Mouse (Mus musculus) stomach, embryonic 15.5 days (tissue): ENCODE results near the gene Fzd9. TPM values are rescaled to one million over a fixed set of nuclear protein-coding genes. Genes with fewer than 3 reads are reported as not detected.
"Not testable (repeated sequence)": the region's sequence is repeated elsewhere in the genome, so short reads cannot be mapped to it uniquely, and the experiment has no call there.

Experiments
- ATAC-seq: fragments of 200-750 bp; cut with Nextera tagmentation; 2 replicates; pipeline ENCODE4 v1.8.0; 2017; ENCODE audit warnings: low read depth, moderate number of reproducible peaks, moderate TSS enrichment; ENCODE audit not compliant: insufficient read depth, low FRiP score
- H3K27ac ChIP-seq: fragments of 300-500 bp; sonication (generic); 2 replicates; pipeline ENCODE4 v1.5.1; 2015; ENCODE audit warnings: mild to moderate bottlenecking, inconsistent platforms
- H3K27me3 ChIP-seq: fragments of 300-500 bp; sonication (generic); replicated peaks from 2 replicates; pipeline ENCODE4 v1.6.1; 2015; ENCODE audit warnings: inconsistent platforms
- H3K36me3 ChIP-seq: fragments of 300-500 bp; sonication (generic); 2 replicates; pipeline ENCODE4 v1.6.1; 2015; ENCODE audit warnings: inconsistent platforms
- H3K4me1 ChIP-seq: fragments of 300-500 bp; sonication (generic); 2 replicates; pipeline ENCODE4 v1.6.1; 2015; ENCODE audit warnings: inconsistent platforms
- H3K4me2 ChIP-seq: fragments of 300-500 bp; sonication (generic); 2 replicates; pipeline ENCODE4 v1.6.1; 2015; ENCODE audit warnings: mild to moderate bottlenecking, inconsistent platforms
- H3K4me3 ChIP-seq: fragments of 300-500 bp; sonication (generic); replicated peaks from 2 replicates; pipeline ENCODE4 v1.5.1; 2015; ENCODE audit warnings: inconsistent platforms
- H3K9ac ChIP-seq: fragments of 300-500 bp; sonication (generic); 2 replicates; pipeline ENCODE4 v1.6.1; 2015; ENCODE audit warnings: inconsistent platforms
- H3K9me3 ChIP-seq: fragments of 300-500 bp; sonication (generic); 2 replicates; pipeline ENCODE4 v1.6.1; 2016; ENCODE audit warnings: inconsistent platforms
- WGBS: fragments of 180-500 bp; shearing (Covaris S2); methylation state at CpG from one replicate; pipeline ENCODE4 v1.1.7; 2015; 5-methylcytosine and 5-hydroxymethylcytosine counted together
- polyA plus RNA-seq: library from polyadenylated mRNA; unstranded; fragments of >200 nt; fragmentation: Nextera tagmentation; extraction: Ambion mirVana; gene quantifications from 2 replicates; pipeline ENCODE4 v1.2.1, GENCODE M21; 2015

The Fzd9 gene
- polyA plus RNA-seq, 1 experiment from 2014 or later: 0.90 TPM

DNA sequence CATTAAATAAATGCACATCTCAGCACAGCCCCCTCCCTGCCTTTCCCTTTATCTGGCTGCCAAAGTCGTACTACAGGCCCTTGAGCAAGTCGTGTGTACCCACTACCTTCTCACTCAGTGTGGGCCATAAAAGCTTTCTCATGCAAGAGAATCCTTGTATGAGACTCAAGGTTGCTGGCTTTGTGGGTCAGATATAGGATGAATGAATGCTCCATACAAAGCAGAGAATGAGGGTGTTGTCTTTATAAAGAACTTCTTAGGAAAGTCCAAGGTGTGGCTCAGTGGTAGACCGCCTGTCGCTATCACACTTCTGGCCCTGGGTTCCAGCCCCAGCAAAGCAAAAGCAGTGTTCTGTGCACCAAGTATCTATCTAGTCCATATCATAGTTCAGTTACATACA, 4.5 kb downstream of the Fzd9 start:
- 65% methylated on average over 4 of the region's 4 CpGs for WGBS
- no peak overlapping the region for H3K4me3 ChIP-seq
- no peak overlapping the region for H3K9ac ChIP-seq
- no peak overlapping the region for H3K4me2 ChIP-seq
- H3K36me3 ChIP-seq: peaks cover 46% of the 10 kb centered on the region
- no peak overlapping the region for H3K27ac ChIP-seq
- H3K9me3 ChIP-seq: no peaks in the 10 kb centered on the region
- H3K4me1 ChIP-seq: peaks cover 12% of the 10 kb centered on the region
- peaks cover 25% of the 10 kb centered on the region for H3K27me3 ChIP-seq
- ATAC-seq: no peak

- H3K36me3 ChIP-seq: peaks cover 77% of the 10 kb centered on the region
These were observed 7.9 kb downstream of the Fzd9 start for GRCm38 (mm10) chr5:135243166-135243565.

DNA sequence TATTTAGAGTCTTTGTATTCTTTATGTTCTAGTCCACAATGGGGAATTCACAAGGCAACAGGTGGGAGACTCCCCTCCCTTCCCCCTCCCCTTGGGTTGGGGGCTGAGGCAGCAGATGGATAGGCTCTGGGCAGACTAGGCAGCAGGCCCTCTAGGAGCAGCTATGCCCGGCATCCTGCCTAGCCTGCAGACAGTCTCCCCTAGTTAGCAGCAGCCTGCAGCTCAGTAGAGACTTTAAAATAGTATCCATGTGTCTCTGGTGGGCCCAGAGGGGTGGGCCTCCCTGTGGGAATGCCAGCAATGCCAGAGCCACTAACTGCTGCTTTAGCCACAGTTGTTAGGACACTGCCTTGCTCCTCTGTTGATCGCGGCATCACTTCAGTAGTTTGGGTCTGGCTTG, 8.4 kb downstream of the Fzd9 start:
- peaks cover 77% of the 10 kb centered on the region for H3K36me3 ChIP-seq
- no peaks in the 10 kb centered on the region for H3K9me3 ChIP-seq

More at GRCm38 (mm10) chr5:135243166-135243565, 7.9 kb downstream of the Fzd9 start:
- no peak overlapping the region for H3K4me2 ChIP-seq
- no peaks in the 10 kb centered on the region for H3K27me3 ChIP-seq
- 89% methylated on average over 1 of the region's 1 CpGs for WGBS
- no peak overlapping the region for H3K4me3 ChIP-seq
- H3K9me3 ChIP-seq: no peaks in the 10 kb centered on the region
- H3K4me1 ChIP-seq: no peaks in the 10 kb centered on the region
- no peak overlapping the region for H3K9ac ChIP-seq
- H3K27ac ChIP-seq: no peak overlapping the region
- ATAC-seq: no peak

DNA sequence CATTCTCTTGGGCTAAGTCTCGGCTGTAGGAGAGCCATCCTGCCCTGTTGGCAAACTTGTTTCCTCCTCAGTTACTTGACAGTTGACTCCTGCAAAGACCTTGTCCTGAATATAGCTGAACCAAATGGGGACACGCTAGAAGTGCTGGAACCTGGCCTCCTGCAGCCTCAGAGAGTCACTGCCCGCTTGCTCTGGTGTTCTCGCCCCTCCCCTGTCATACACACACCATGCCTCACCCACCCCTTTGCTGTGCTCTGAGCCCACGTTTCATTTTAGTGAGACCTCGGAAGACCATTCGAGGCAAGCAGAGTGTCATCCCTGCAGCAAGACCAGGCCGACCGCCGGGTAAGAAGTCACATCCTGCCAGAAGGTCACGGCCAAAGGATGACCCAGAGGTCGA, 8.9 kb downstream of the Fzd9 start:
- Histone ChIP-seq H3K27ac (no peak overlapping the region), H3K9ac (no peak overlapping the region), H3K36me3 (peaks cover 78% of the 10 kb centered on the region), H3K4me2 (no peak overlapping the region), H3K4me3 (no peak overlapping the region), H3K9me3 (no peaks in the 10 kb centered on the region), H3K4me1 (no peaks in the 10 kb centered on the region), H3K27me3 (no peaks in the 10 kb centered on the region)
- 82% methylated on average over 12 of the region's 12 CpGs for WGBS
- no peak for ATAC-seq

More for the DNA sequence above, 8.4 kb downstream of the Fzd9 start:
- Histone ChIP-seq H3K27me3 (no peaks in the 10 kb centered on the region), H3K4me3 (no peak overlapping the region), H3K27ac (no peak overlapping the region), H3K4me2 (no peak overlapping the region), H3K9ac (no peak overlapping the region), H3K4me1 (no peaks in the 10 kb centered on the region)
- ATAC-seq: no peak
- WGBS: 85% methylated on average over 3 of the region's 3 CpGs

DNA sequence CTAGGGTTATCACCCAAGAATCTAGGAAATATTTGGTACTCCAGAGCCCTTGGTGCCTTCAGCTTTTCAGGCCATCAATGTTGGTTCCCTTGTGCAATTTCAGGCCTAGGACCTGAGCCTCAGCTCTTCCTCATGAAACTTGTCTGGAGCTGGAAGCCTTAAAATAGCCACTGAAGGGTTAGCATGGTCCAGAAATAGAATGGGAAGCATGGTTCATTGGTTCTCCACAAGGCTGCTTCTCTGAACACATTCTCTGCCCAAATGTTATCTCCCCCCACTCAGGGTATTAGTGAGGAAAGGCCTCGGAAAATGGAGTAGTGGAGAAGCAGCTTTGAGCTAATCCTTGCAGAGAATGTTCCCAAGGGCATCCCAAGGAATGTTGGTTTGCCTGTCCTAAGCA, 9.6 kb downstream of the Fzd9 start:
- ATAC-seq: no peak
- H3K36me3 ChIP-seq: peaks cover 81% of the 10 kb centered on the region
- no peaks in the 10 kb centered on the region for H3K9me3 ChIP-seq
- H3K4me1 ChIP-seq: no peaks in the 10 kb centered on the region
- WGBS: 92% methylated on average over 1 of the region's 1 CpGs
- H3K4me2 ChIP-seq: no peak overlapping the region
- H3K4me3 ChIP-seq: no peak overlapping the region
- H3K9ac ChIP-seq: no peak overlapping the region
- H3K27ac ChIP-seq: no peak overlapping the region
- no peaks in the 10 kb centered on the region for H3K27me3 ChIP-seq

DNA sequence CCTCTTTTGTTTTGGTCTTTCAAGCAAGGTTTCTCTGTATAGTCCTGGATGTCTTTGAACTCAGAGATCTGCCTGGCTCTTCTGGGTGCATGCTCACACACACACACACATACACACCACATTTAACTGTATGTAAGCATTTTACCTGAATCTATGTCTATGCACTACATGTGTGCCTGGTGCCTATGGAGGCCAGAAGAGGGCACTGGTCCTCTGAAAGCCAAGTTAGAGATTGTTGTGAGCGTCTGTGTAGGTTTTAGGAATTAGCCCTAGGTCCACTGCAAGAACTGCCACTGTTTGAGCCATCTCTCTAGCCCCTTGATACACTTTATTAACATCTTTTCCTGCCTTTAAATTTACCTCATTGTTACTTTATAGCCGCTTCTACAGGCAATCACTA, 12.2 kb downstream of the Fzd9 start:
- no peaks in the 10 kb centered on the region for H3K9me3 ChIP-seq
- no peak for ATAC-seq
- no peak overlapping the region for H3K9ac ChIP-seq
- 76% methylated on average over 2 of the region's 2 CpGs for WGBS
- no peak overlapping the region for H3K4me2 ChIP-seq
- H3K4me1 ChIP-seq: no peaks in the 10 kb centered on the region
- H3K36me3 ChIP-seq: peaks cover 77% of the 10 kb centered on the region
- no peak overlapping the region for H3K27ac ChIP-seq
- H3K27me3 ChIP-seq: no peaks in the 10 kb centered on the region
- H3K4me3 ChIP-seq: no peak overlapping the region

DNA sequence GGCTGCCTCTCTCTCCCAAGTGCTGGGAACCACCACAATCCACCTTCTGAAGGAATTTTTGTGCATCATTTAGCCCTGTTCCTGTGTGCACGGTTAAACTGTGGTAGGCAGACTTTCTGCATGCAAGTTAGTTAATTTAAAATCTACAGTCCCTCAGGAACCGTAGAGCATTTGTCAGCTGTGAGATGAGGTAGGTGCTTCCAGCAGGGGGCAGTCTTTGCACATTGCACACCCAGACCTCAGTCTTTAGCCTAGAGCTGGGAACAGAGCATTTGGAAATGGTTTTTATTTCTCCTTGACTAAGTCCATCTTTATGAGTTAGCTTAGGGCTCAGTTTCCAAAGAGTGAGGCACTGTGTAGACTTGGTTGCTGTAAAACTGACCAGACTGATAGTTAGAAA, 14.5 kb downstream of the Fzd9 start:
- Histone ChIP-seq H3K36me3 (peaks cover 79% of the 10 kb centered on the region), H3K9me3 (no peaks in the 10 kb centered on the region)

DNA sequence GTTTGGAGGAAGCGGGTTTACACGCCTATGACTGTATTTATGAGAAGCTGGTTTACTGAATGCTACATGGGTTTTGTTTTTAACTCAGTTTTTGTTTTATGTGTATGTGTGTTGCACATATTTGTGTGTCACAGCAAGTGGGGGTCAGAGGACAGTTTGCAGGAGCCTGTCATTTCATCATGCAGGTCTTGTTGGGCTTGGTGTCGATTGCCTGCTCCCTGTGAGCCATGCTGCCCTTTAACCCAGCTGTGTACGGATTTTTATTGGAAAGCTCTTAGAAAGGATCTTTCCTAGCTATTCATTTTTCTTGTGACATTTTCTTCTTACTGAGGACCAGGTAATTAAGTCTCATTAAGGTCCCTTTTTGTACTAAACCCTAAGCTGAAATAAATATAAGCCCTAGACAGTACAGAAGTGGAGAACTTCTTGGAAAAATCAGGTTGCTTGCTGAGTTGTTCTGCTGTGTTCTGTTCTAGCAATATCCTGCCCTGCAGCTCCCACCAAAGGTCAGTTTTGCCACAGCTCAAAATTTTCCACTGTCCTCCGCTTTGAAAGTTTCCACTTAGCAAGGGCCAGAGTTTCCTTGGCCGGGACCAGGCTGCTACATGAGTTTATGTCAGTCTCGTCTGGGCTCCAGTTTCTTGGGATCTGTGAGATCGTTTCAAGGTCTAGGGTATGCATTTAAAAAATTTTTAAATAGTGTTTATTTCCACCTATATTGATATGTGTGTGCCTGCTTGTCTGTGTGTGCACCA, 17.7 kb downstream of the Fzd9 start:
- 86% methylated on average over 8 of the region's 8 CpGs for WGBS
- peaks cover 68% of the 10 kb centered on the region for H3K36me3 ChIP-seq

More for the DNA sequence above, 14.5 kb downstream of the Fzd9 start:
- Histone ChIP-seq H3K4me3 (no peak overlapping the region), H3K4me1 (no peaks in the 10 kb centered on the region), H3K9ac (no peak overlapping the region), H3K27me3 (no peaks in the 10 kb centered on the region), H3K4me2 (no peak overlapping the region), H3K27ac (no peak overlapping the region)
- WGBS: 31% methylated on average over 2 of the region's 2 CpGs
- ATAC-seq: no peak

GRCm38 (mm10) chr5:135230186-135230585, 20.8 kb downstream of the Fzd9 start:
- no peak for ATAC-seq
- Histone ChIP-seq H3K9me3 (no peaks in the 10 kb centered on the region), H3K36me3 (peaks cover 73% of the 10 kb centered on the region), H3K9ac (no peak overlapping the region), H3K27me3 (no peaks in the 10 kb centered on the region), H3K27ac (no peak overlapping the region), H3K4me1 (no peaks in the 10 kb centered on the region), H3K4me3 (no peak overlapping the region), H3K4me2 (no peak overlapping the region)
- 90% methylated on average over 4 of the region's 4 CpGs for WGBS

More for the DNA sequence above, 17.7 kb downstream of the Fzd9 start:
- no peaks in the 10 kb centered on the region for H3K9me3 ChIP-seq
- ATAC-seq: no peak
- no peak overlapping the region for H3K27ac ChIP-seq
- no peak overlapping the region for H3K4me2 ChIP-seq
- no peak overlapping the region for H3K4me3 ChIP-seq
- no peaks in the 10 kb centered on the region for H3K27me3 ChIP-seq
- no peak overlapping the region for H3K9ac ChIP-seq
- no peaks in the 10 kb centered on the region for H3K4me1 ChIP-seq

GRCm38 (mm10) chr5:135225879-135226278, 25.2 kb downstream of the Fzd9 start:
- not testable (repeated sequence) for H3K4me3 ChIP-seq, H3K27ac ChIP-seq, H3K4me1 ChIP-seq, H3K4me2 ChIP-seq, H3K9ac ChIP-seq, ATAC-seq, H3K9me3 ChIP-seq, H3K27me3 ChIP-seq
- 95% methylated on average over 4 of the region's 4 CpGs for WGBS
- peaks cover 68% of the 10 kb centered on the region for H3K36me3 ChIP-seq

DNA sequence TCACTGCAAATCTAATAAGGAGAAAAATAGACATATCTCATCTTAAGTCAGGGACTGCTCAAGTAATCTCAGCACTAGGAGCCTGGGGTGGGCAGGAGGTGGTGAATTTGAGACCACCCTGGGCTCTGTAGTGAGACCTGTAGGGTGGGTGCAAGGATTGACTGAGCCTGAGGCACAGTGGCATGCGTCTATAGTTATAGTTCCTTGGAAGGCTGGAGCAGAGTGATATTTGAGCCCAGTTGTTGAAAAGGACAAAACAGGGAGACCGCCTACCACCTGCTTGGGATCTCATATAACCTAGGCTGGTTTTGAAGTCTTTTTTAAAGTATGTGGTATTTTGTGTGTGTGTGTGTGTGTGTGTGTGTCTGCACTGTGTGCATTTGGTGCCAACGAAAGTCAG, 26.9 kb downstream of the Fzd9 start:
- 94% methylated on average over 3 of the region's 3 CpGs for WGBS
- H3K4me1 ChIP-seq: no peaks in the 10 kb centered on the region
- H3K4me2 ChIP-seq: no peak overlapping the region
- no peaks in the 10 kb centered on the region for H3K27me3 ChIP-seq
- no peak overlapping the region for H3K4me3 ChIP-seq
- ATAC-seq: no peak
- H3K9ac ChIP-seq: no peak overlapping the region
- H3K27ac ChIP-seq: no peak overlapping the region
- peaks cover 66% of the 10 kb centered on the region for H3K36me3 ChIP-seq
- H3K9me3 ChIP-seq: no peaks in the 10 kb centered on the region

DNA sequence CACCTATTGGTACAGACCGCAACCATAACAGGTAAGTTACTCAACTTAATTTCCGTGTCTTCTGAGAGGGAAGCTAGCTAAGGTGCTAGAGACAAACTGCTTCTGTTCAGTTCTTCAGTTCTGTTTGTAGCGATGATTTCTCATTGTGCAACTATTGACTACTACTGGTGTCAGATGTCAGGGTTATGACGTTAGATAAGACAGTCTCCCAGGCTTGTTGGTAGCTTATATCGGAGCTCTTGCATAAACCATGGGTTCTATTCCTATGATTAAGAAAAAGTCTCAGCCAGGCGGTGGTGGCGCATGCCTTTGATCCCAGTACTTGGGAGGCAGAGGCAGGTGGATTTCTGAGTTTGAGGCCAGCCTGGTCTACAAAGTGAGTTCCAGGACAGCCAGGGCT, 29.0 kb downstream of the Fzd9 start:
- no peak overlapping the region for H3K27ac ChIP-seq
- H3K36me3 ChIP-seq: peaks cover 64% of the 10 kb centered on the region
- H3K9me3 ChIP-seq: no peaks in the 10 kb centered on the region
- no peak overlapping the region for H3K4me2 ChIP-seq
- 92% methylated on average over 7 of the region's 7 CpGs for WGBS
- no peak overlapping the region for H3K4me3 ChIP-seq
- H3K4me1 ChIP-seq: no peaks in the 10 kb centered on the region
- H3K9ac ChIP-seq: no peak overlapping the region
- no peak for ATAC-seq
- H3K27me3 ChIP-seq: no peaks in the 10 kb centered on the region

- Histone ChIP-seq H3K4me2 (no peak overlapping the region), H3K9me3 (no peaks in the 10 kb centered on the region), H3K9ac (no peak overlapping the region), H3K36me3 (peaks cover 62% of the 10 kb centered on the region), H3K4me3 (no peak overlapping the region), H3K27me3 (no peaks in the 10 kb centered on the region), H3K4me1 (no peaks in the 10 kb centered on the region), H3K27ac (no peak overlapping the region)
- no peak for ATAC-seq
These were observed 30.1 kb downstream of the Fzd9 start for GRCm38 (mm10) chr5:135220941-135221340.
